Mouse (Mus musculus): ENCODE results near the gene Nudt19.

- TF ChIP-seq POLR2A (IDR thresholded peaks at IDR 0.05; ENCODE audit: insufficient read length, low read depth), result no peak
- no peak for TF ChIP-seq MYOG (IDR thresholded peaks at IDR 0.05; ENCODE audit: control insufficient read depth in 1 of 3, insufficient read depth in 1 of 3, insufficient read length in 2 of 3, low read depth in 2 of 3)
- no peak for TF ChIP-seq MAX (IDR thresholded peaks at IDR 0.05; ENCODE audit: low read depth)
- TF ChIP-seq POLR2AphosphoS2 (IDR thresholded peaks at IDR 0.05; ENCODE audit: insufficient read length, low read depth), result no peak
- no peak for TF ChIP-seq E2F4 (IDR thresholded peaks at IDR 0.05; ENCODE audit: insufficient read depth)
- no peak for TF ChIP-seq USF1 (IDR thresholded peaks at IDR 0.05; ENCODE audit: low read depth)
- TF ChIP-seq REST (IDR thresholded peaks at IDR 0.05; ENCODE audit: insufficient read depth, insufficient read length), result no peak
- no peak for TF ChIP-seq TCF12 (IDR thresholded peaks at IDR 0.05; ENCODE audit: insufficient read depth, poor library complexity, severe bottlenecking)
- no peak for TF ChIP-seq MYOD1 (IDR thresholded peaks at IDR 0.05; ENCODE audit: control insufficient read depth in 1 of 3, insufficient read length in 2 of 3, low read depth in 2 of 3)
- TF ChIP-seq CEBPB (IDR thresholded peaks at IDR 0.05; ENCODE audit: insufficient read depth, poor library complexity, severe bottlenecking), result no peak
These were observed 58.6 kb downstream of the Nudt19 start for GRCm38 (mm10) chr7:35497516-35497915.

All from myocyte (in vitro differentiated cells).